Mouse (Mus musculus) olfactory bulb, adult 2 months (tissue): ENCODE data around the gene Kcnk1.

Experiments
- CTCF ChIP-seq: fragments of 200-500 bp; IDR thresholded peaks from 2 replicates; pipeline ENCODE4 v1.5.1; 2012; ENCODE audit warnings: low read depth, mild to moderate bottlenecking, low read length, moderate library complexity; ENCODE audit not compliant: insufficient read depth
- POLR2A ChIP-seq: fragments of 200-500 bp; IDR thresholded peaks from 2 replicates; pipeline ENCODE4 v1.6.1; 2012; ENCODE audit warnings: mild to moderate bottlenecking, low read depth, low read length, moderate library complexity; ENCODE audit not compliant: insufficient read depth

DNA sequence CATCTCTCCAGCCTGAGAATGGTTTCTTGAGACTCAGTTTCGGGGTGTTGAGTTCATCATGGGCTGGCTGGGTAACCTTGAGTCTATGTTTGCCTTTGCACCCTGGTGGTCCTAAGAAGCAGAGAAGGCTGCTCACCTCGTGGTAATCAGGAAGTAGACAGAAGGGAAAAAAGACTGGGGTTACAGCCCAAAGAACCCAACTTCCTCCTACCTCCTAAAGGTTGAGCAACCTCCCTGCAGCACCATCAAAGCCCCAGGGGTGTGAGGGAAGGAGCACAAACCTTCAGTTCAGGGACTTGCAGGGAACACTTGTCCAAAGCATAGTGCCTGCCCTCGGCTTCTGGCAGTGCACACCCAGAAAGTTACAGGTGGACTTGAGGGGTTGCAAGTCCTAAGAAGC, 11.5 kb upstream of the Kcnk1 start:
- TF ChIP-seq CTCF, result no peak
- TF ChIP-seq POLR2A, result no peak
